Mouse (Mus musculus): ENCODE data around the gene Nfyc. TPM values are rescaled to one million over a fixed set of nuclear protein-coding genes. Genes with fewer than 3 reads are reported as not detected.

Gene Nfyc
- polyA plus RNA-seq, 1 experiment: 43.7 TPM

- WGBS: 72% methylated on average over 6 of the region's 6 CpGs
- TF ChIP-seq POLR2A (IDR thresholded peaks at IDR 0.05; ENCODE audit: borderline replicate concordance, control insufficient read depth, low read depth, low read length): no peak
- no peak for TF ChIP-seq CTCF (IDR thresholded peaks at IDR 0.05; ENCODE audit: control insufficient read depth, insufficient read depth, low read length)
- H3K4me1 ChIP-seq (ENCODE audit: control insufficient read depth, insufficient read depth, low read length): no peaks in the 10 kb centered on the region; the same call in 1 of the 2 replicates
- H3K4me3 ChIP-seq (replicated peaks; ENCODE audit: control insufficient read depth, low read depth, low read length): no peak overlapping the region
- H3K27ac ChIP-seq (ENCODE audit: control insufficient read depth, insufficient read depth, low read depth, low read length, poor library complexity): no peak overlapping the region
Observed at GRCm38 (mm10) chr4:120729441-120729840, 101.9 kb downstream of the Nfyc start.

GRCm38 (mm10) chr4:120727842-120728241 lies 103.5 kb downstream of the Nfyc start:
- WGBS: 76% methylated on average over 11 of the region's 11 CpGs
- Histone ChIP-seq H3K4me3 (replicated peaks; ENCODE audit: control insufficient read depth, low read depth, low read length) (no peak overlapping the region), H3K4me1 (ENCODE audit: control insufficient read depth, insufficient read depth, low read length) (no peaks in the 10 kb centered on the region; the same call in 1 of the 2 replicates), H3K27ac (ENCODE audit: control insufficient read depth, insufficient read depth, low read depth, low read length, poor library complexity) (no peak overlapping the region)
- no peak for TF ChIP-seq CTCF (IDR thresholded peaks at IDR 0.05; ENCODE audit: control insufficient read depth, insufficient read depth, low read length)
- TF ChIP-seq POLR2A (IDR thresholded peaks at IDR 0.05; ENCODE audit: borderline replicate concordance, control insufficient read depth, low read depth, low read length): no peak

GRCm38 (mm10) chr4:120726174-120726573 lies 105.2 kb downstream of the Nfyc start:
- Histone ChIP-seq H3K27ac (ENCODE audit: control insufficient read depth, insufficient read depth, low read depth, low read length, poor library complexity) (no peak overlapping the region), H3K4me3 (replicated peaks; ENCODE audit: control insufficient read depth, low read depth, low read length) (no peak overlapping the region), H3K4me1 (ENCODE audit: control insufficient read depth, insufficient read depth, low read length) (no peaks in the 10 kb centered on the region; the same call in 1 of the 2 replicates)
- 64% methylated on average over 4 of the region's 4 CpGs for WGBS
- no peak for TF ChIP-seq CTCF (IDR thresholded peaks at IDR 0.05; ENCODE audit: control insufficient read depth, insufficient read depth, low read length)
- TF ChIP-seq POLR2A (IDR thresholded peaks at IDR 0.05; ENCODE audit: borderline replicate concordance, control insufficient read depth, low read depth, low read length): no peak

- Histone ChIP-seq H3K4me1 (ENCODE audit: control insufficient read depth, insufficient read depth, low read length) (no peaks in the 10 kb centered on the region; the same call in 1 of the 2 replicates), H3K27ac (ENCODE audit: control insufficient read depth, insufficient read depth, low read depth, low read length, poor library complexity) (no peak overlapping the region), H3K4me3 (replicated peaks; ENCODE audit: control insufficient read depth, low read depth, low read length) (no peak overlapping the region)
- 66% methylated on average over 5 of the region's 5 CpGs for WGBS
- TF ChIP-seq POLR2A (IDR thresholded peaks at IDR 0.05; ENCODE audit: borderline replicate concordance, control insufficient read depth, low read depth, low read length): no peak
- no peak for TF ChIP-seq CTCF (IDR thresholded peaks at IDR 0.05; ENCODE audit: control insufficient read depth, insufficient read depth, low read length)
Observed at GRCm38 (mm10) chr4:120725516-120726090, 105.8 kb downstream of the Nfyc start.

GRCm38 (mm10) chr4:120721574-120721973 lies 109.8 kb downstream of the Nfyc start:
- 64% methylated on average over 2 of the region's 2 CpGs for WGBS
- no peak overlapping the region for H3K4me3 ChIP-seq (replicated peaks; ENCODE audit: control insufficient read depth, low read depth, low read length)
- TF ChIP-seq CTCF (IDR thresholded peaks at IDR 0.05; ENCODE audit: control insufficient read depth, insufficient read depth, low read length): no peak
- TF ChIP-seq POLR2A (IDR thresholded peaks at IDR 0.05; ENCODE audit: borderline replicate concordance, control insufficient read depth, low read depth, low read length): no peak
- H3K4me1 ChIP-seq (ENCODE audit: control insufficient read depth, insufficient read depth, low read length): no peaks in the 10 kb centered on the region
- H3K27ac ChIP-seq (ENCODE audit: control insufficient read depth, insufficient read depth, low read depth, low read length, poor library complexity): no peak overlapping the region

- TF ChIP-seq POLR2A (IDR thresholded peaks at IDR 0.05; ENCODE audit: borderline replicate concordance, control insufficient read depth, low read depth, low read length) (no peak), CTCF (IDR thresholded peaks at IDR 0.05; ENCODE audit: control insufficient read depth, insufficient read depth, low read length) (no peak)
- H3K4me1 ChIP-seq (ENCODE audit: control insufficient read depth, insufficient read depth, low read length): peaks cover 2% of the 10 kb centered on the region; the same call in 1 of the 2 replicates
- 25% methylated on average over 5 of the region's 5 CpGs for WGBS
- no peak overlapping the region for H3K4me3 ChIP-seq (replicated peaks; ENCODE audit: control insufficient read depth, low read depth, low read length)
- no peak overlapping the region for H3K27ac ChIP-seq (ENCODE audit: control insufficient read depth, insufficient read depth, low read depth, low read length, poor library complexity)
Observed at GRCm38 (mm10) chr4:120719152-120719551, 112.2 kb downstream of the Nfyc start.

GRCm38 (mm10) chr4:120717591-120717990 lies 113.8 kb downstream of the Nfyc start:
- Histone ChIP-seq H3K27ac (ENCODE audit: control insufficient read depth, insufficient read depth, low read depth, low read length, poor library complexity) (no peak overlapping the region), H3K4me1 (ENCODE audit: control insufficient read depth, insufficient read depth, low read length) (peaks cover 2% of the 10 kb centered on the region; the same call in 1 of the 2 replicates), H3K4me3 (replicated peaks; ENCODE audit: control insufficient read depth, low read depth, low read length) (no peak overlapping the region)
- 78% methylated on average over 8 of the region's 8 CpGs for WGBS
- TF ChIP-seq CTCF (IDR thresholded peaks at IDR 0.05; ENCODE audit: control insufficient read depth, insufficient read depth, low read length) (no peak), POLR2A (IDR thresholded peaks at IDR 0.05; ENCODE audit: borderline replicate concordance, control insufficient read depth, low read depth, low read length) (no peak)

- 22% methylated on average over 12 of the region's 12 CpGs for WGBS
- H3K4me1 ChIP-seq (ENCODE audit: control insufficient read depth, insufficient read depth, low read length): peaks cover 2% of the 10 kb centered on the region; the same call in 1 of the 2 replicates
- no peak overlapping the region for H3K27ac ChIP-seq (ENCODE audit: control insufficient read depth, insufficient read depth, low read depth, low read length, poor library complexity)
- TF ChIP-seq CTCF (IDR thresholded peaks at IDR 0.05; ENCODE audit: control insufficient read depth, insufficient read depth, low read length): no peak
- no peak for TF ChIP-seq POLR2A (IDR thresholded peaks at IDR 0.05; ENCODE audit: borderline replicate concordance, control insufficient read depth, low read depth, low read length)
- no peak overlapping the region for H3K4me3 ChIP-seq (replicated peaks; ENCODE audit: control insufficient read depth, low read depth, low read length)
Observed at GRCm38 (mm10) chr4:120716765-120717164, 114.6 kb downstream of the Nfyc start.

Measured in bone marrow, adult 2 months (tissue).